Mouse (Mus musculus) MEL (cell line): Measurements from ENCODE around the gene Arhgef7. TPM values are rescaled to one million over a fixed set of nuclear protein-coding genes. Genes with fewer than 3 reads are reported as not detected.

ENCODE experiments used
- DNase-seq: peaks from one replicate; pipeline ENCODE4 v3.0.0; 2011; ENCODE audit warnings: low read depth, low spot score
- H3K27ac ChIP-seq: 2 replicates; pipeline ENCODE4 v1.5.1; 2012; ENCODE audit warnings: low read depth, mild to moderate bottlenecking, control low read depth, low read length, moderate library complexity; ENCODE audit not compliant: control insufficient read depth
- H3K27me3 ChIP-seq, 2 experiments: fragments of 150-350 bp in 1 of 2; sonication (generic) in 1 of 2; 2 replicates each; pipeline ENCODE4 v1.6.1; 2012; ENCODE audit warnings: low read length in 2 of 2, mild to moderate bottlenecking in 2 of 2, improper control_type of control experiment in 1 of 2, moderate library complexity in 1 of 2; ENCODE audit not compliant: insufficient read depth in 2 of 2, control insufficient read depth in 1 of 2
- H3K36me3 ChIP-seq, 2 experiments: 2 replicates each; pipeline ENCODE4 v1.6.1; 2012 to 2014; ENCODE audit warnings: low read length in 2 of 2, improper control_type of control experiment in 1 of 2, inconsistent platforms in 1 of 2, mild to moderate bottlenecking in 1 of 2; ENCODE audit not compliant: insufficient read depth in 2 of 2, control insufficient read depth in 1 of 2
- H3K4me1 ChIP-seq, 2 experiments: fragments of 150-350 bp in 1 of 2; sonication (generic) in 1 of 2; 2 replicates each; pipeline ENCODE4 v1.6.1; 2012; ENCODE audit warnings: low read length in 2 of 2, improper control_type of control experiment in 1 of 2, mild to moderate bottlenecking in 1 of 2; ENCODE audit not compliant: insufficient read depth in 2 of 2, control insufficient read depth in 1 of 2
- H3K4me3 ChIP-seq, 2 experiments: fragments of 150-350 bp in 1 of 2; sonication (generic) in 1 of 2; 2 replicates each; pipeline ENCODE4 v1.5.1; 2012; ENCODE audit warnings: low read depth in 2 of 2, low read length in 2 of 2, mild to moderate bottlenecking in 2 of 2, moderate library complexity in 2 of 2, control low read depth in 1 of 2, improper control_type of control experiment in 1 of 2; ENCODE audit not compliant: control insufficient read depth in 1 of 2, insufficient read depth in 1 of 2
- H3K79me2 ChIP-seq: 2 replicates; pipeline ENCODE4 v1.6.1; 2012; ENCODE audit warnings: mild to moderate bottlenecking, low read length, moderate library complexity; ENCODE audit not compliant: control insufficient read depth, poor library complexity, insufficient read depth
- H3K9ac ChIP-seq: 2 replicates; pipeline ENCODE4 v1.6.1; 2012; ENCODE audit warnings: low read depth, mild to moderate bottlenecking, control low read depth, low read length, moderate library complexity; ENCODE audit not compliant: control insufficient read depth, poor library complexity, severe bottlenecking
- H3K9me3 ChIP-seq: fragments of 150-350 bp; sonication (generic); replicated peaks from 2 replicates; pipeline ENCODE4 v1.6.1; 2012; ENCODE audit warnings: mild to moderate bottlenecking, low read length, improper control_type of control experiment, moderate library complexity; ENCODE audit not compliant: insufficient read depth
- BHLHE40 ChIP-seq: IDR thresholded peaks from 2 replicates; pipeline ENCODE4 v1.6.1; 2012; ENCODE audit warnings: low read depth, mild to moderate bottlenecking, inconsistent platforms, low read length, improper control_type of control experiment, borderline replicate concordance
- ELF1 ChIP-seq: IDR thresholded peaks from 2 replicates; pipeline ENCODE4 v1.6.1; 2014; ENCODE audit warnings: low read depth, mild to moderate bottlenecking, inconsistent platforms, low read length, improper control_type of control experiment, moderate library complexity
- ETS1 ChIP-seq: IDR thresholded peaks from 2 replicates; pipeline ENCODE4 v1.6.1; 2012; ENCODE audit warnings: low read depth, mild to moderate bottlenecking, inconsistent platforms, low read length, improper control_type of control experiment, moderate library complexity
- GABPA ChIP-seq: IDR thresholded peaks from 2 replicates; pipeline ENCODE4 v1.6.1; 2012; ENCODE audit warnings: low read depth, mild to moderate bottlenecking, inconsistent platforms, low read length, improper control_type of control experiment, moderate library complexity
- GATA1 ChIP-seq: IDR thresholded peaks from 2 replicates; pipeline ENCODE4 v1.6.1; 2011; ENCODE audit warnings: low read depth, low read length, improper control_type of control experiment
- HCFC1 ChIP-seq: IDR thresholded peaks from 2 replicates; pipeline ENCODE4 v1.6.1; 2012; ENCODE audit warnings: low read depth, mild to moderate bottlenecking, inconsistent platforms, low read length, improper control_type of control experiment, moderate library complexity
- MEF2A ChIP-seq: IDR thresholded peaks from 2 replicates; pipeline ENCODE4 v1.6.1; 2014; ENCODE audit warnings: low read depth, mild to moderate bottlenecking, inconsistent platforms, low read length, improper control_type of control experiment; ENCODE audit not compliant: poor library complexity, insufficient replicate concordance, severe bottlenecking; ENCODE audit errors: extremely low read depth
- MXI1 ChIP-seq: IDR thresholded peaks from 2 replicates; pipeline ENCODE4 v1.6.1; 2011; ENCODE audit warnings: mild to moderate bottlenecking, low read depth, low read length, improper control_type of control experiment
- NELFE ChIP-seq: IDR thresholded peaks from 2 replicates; pipeline ENCODE4 v1.6.1; 2011; ENCODE audit warnings: low read depth, low read length, improper control_type of control experiment
- POLR2AphosphoS2 ChIP-seq: IDR thresholded peaks from 2 replicates; pipeline ENCODE4 v1.6.1; 2011; ENCODE audit warnings: low read length, improper control_type of control experiment
- RAD21 ChIP-seq: IDR thresholded peaks from 2 replicates; pipeline ENCODE4 v1.6.1; 2011; ENCODE audit warnings: mild to moderate bottlenecking, low read depth, low read length, improper control_type of control experiment
- RCOR1 ChIP-seq: IDR thresholded peaks from 2 replicates; pipeline ENCODE4 v1.6.1; 2012; ENCODE audit warnings: low read depth, mild to moderate bottlenecking, inconsistent platforms, low read length, improper control_type of control experiment
- SIN3A ChIP-seq: IDR thresholded peaks from 2 replicates; pipeline ENCODE4 v1.6.1; 2012; ENCODE audit warnings: low read length, improper control_type of control experiment, inconsistent platforms
- TBP ChIP-seq: IDR thresholded peaks from 2 replicates; pipeline ENCODE4 v1.8.0; 2011; ENCODE audit warnings: low read depth, low read length, improper control_type of control experiment
- USF1 ChIP-seq: IDR thresholded peaks from 2 replicates; pipeline ENCODE4 v1.6.1; 2014; ENCODE audit warnings: low read depth, mild to moderate bottlenecking, inconsistent platforms, low read length, improper control_type of control experiment, moderate library complexity
- ZNF384 ChIP-seq: IDR thresholded peaks from 2 replicates; pipeline ENCODE4 v1.6.1; 2012; ENCODE audit warnings: low read depth, mild to moderate bottlenecking, inconsistent platforms, low read length, improper control_type of control experiment
- polyA plus RNA-seq, 2 experiments: library from polyadenylated mRNA; stranded (reverse) in 1 of 2; unstranded in 1 of 2; fragments of >175 nt in 1 of 2; fragments of >200 nt in 1 of 2; gene quantifications; 2 replicates each; pipeline versions ENCODE4 v1.2.1 to v1.2.4; 2012; ENCODE audit warnings: low replicate concordance in 2 of 2, low read depth in 1 of 2; ENCODE audit not compliant: insufficient read length in 2 of 2, insufficient read depth in 1 of 2, missing spikeins in 1 of 2
- total RNA-seq: library from RNA; depleted of rRNA; stranded (reverse); fragments of 300-350 nt; gene quantifications from 2 replicates; pipeline ENCODE4 v1.2.3, GENCODE M21; 2012

Gene Arhgef7
- total and polyA plus RNA-seq, 3 experiments, result 21.0 to 36.8 TPM; not detected in 1

DNA sequence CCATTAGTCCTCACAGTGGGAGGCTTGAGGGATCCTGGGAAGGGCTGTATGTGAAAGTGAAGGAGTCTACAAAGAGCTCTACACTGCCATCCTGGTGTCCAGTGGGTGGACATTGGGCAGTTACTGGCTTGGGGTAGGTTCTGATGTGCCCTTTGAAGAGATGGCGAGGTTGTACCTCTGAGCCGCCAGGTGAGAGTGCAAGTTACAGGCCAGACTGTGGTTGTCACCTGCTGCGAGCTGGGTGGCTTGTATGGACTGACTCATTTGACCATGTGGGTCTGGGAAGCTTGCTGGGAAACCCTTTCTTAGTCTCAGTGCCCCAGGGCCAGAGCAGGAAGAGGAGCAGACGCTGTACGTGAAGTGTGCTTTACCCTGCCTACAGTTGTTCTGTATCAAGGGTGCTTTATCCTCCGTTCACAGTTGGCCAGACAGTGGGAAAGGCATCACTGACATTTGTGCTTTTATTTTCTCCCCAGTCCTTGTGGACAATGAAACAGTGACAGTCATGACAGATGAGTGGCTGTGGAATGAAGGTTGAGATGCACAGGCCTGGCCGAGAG, 43.1 kb downstream of the Arhgef7 start:
- no peak overlapping the region for H3K4me3 ChIP-seq
- no peak overlapping the region for H3K9ac ChIP-seq
- peaks cover 2 to 12% of the 10 kb centered on the region in 2 experiments; a peak in 3 of 4 replicates for H3K4me1 ChIP-seq
- H3K27me3 ChIP-seq, result no peaks in the 10 kb centered on the region
- H3K9me3 ChIP-seq, result no peaks in the 10 kb centered on the region
- DNase-seq, result no peak
- peaks cover 12% of the 10 kb centered on the region for H3K79me2 ChIP-seq
- peaks cover 0 to 5% of the 10 kb centered on the region in 2 experiments; a peak in 3 of 4 replicates for H3K36me3 ChIP-seq
- no peak overlapping the region for H3K27ac ChIP-seq
- TF ChIP-seq RCOR1, result no peak
- TF ChIP-seq USF1, result no peak
- no peak for TF ChIP-seq SIN3A
- TF ChIP-seq ZNF384, result no peak
- TF ChIP-seq HCFC1, result no peak
- TF ChIP-seq ETS1, result no peak
- TF ChIP-seq ELF1, result no peak
- no peak for TF ChIP-seq GABPA
- no peak for TF ChIP-seq RAD21
- no peak for TF ChIP-seq NELFE
- TF ChIP-seq POLR2AphosphoS2, result no peak
- no peak for TF ChIP-seq GATA1

DNA sequence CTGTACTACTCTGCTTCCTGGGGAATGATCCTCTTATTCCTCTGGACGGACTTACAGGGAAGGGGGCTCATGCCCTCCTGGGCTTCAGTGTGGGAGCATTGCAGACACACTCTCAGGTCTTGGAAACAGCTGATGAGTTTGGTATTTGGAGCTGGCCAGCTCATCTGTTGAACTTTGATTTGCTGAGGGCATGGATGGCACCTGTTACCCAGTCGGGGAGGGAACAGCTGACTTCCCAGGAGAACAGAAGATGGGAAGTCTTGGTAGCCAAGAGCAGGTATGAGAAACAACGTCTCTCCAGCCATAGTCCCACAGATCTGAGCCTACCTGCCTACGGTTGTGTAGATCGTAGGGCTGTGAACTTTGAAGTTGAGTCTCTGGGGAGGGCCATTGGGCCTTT, 44.1 kb downstream of the Arhgef7 start:
- peaks cover 0 to 6% of the 10 kb centered on the region in 2 experiments; a peak in 3 of 4 replicates for H3K36me3 ChIP-seq
- no peak for DNase-seq
- peaks cover 2 to 13% of the 10 kb centered on the region in 2 experiments; a peak in 3 of 4 replicates for H3K4me1 ChIP-seq
- no peak overlapping the region for H3K27ac ChIP-seq
- no peak overlapping the region for H3K4me3 ChIP-seq
- H3K79me2 ChIP-seq, result peaks cover 12% of the 10 kb centered on the region
- H3K9me3 ChIP-seq, result no peaks in the 10 kb centered on the region
- no peak overlapping the region for H3K9ac ChIP-seq
- TF ChIP-seq BHLHE40, result no peak
- TF ChIP-seq GABPA, result no peak
- TF ChIP-seq MEF2A, result no peak
- TF ChIP-seq MXI1, result no peak
- no peak for TF ChIP-seq TBP
- H3K27me3 ChIP-seq, result no peaks in the 10 kb centered on the region
